Mouse (Mus musculus) heart, embryonic 15.5 days (tissue): Measurements from ENCODE around the gene Zg16. TPM values are rescaled to one million over a fixed set of nuclear protein-coding genes. Genes with fewer than 3 reads are reported as not detected.
A peak's percentile ranks its signal among the peaks of the same experiment; 100 is the strongest.
"Not testable (repeated sequence)": the region's sequence is repeated elsewhere in the genome, so short reads cannot be mapped to it uniquely, and the experiment has no call there.

Experiments
- ATAC-seq: fragments of 200-750 bp; cut with Nextera tagmentation; replicated peaks from 2 replicates; pipeline ENCODE4 v1.8.0; 2017; ENCODE audit warnings: low read depth, moderate TSS enrichment; ENCODE audit not compliant: insufficient number of reproducible peaks, insufficient read depth, low FRiP score
- H3K27ac ChIP-seq: fragments of 300-500 bp; sonication (generic); 2 replicates; pipeline ENCODE4 v1.5.1; 2015; ENCODE audit warnings: mild to moderate bottlenecking, inconsistent platforms
- H3K27me3 ChIP-seq: fragments of 300-500 bp; sonication (generic); 2 replicates; pipeline ENCODE4 v1.6.1; 2015; ENCODE audit warnings: inconsistent platforms
- H3K36me3 ChIP-seq: fragments of 300-500 bp; sonication (generic); 2 replicates; pipeline ENCODE4 v1.6.1; 2015; ENCODE audit warnings: mild to moderate bottlenecking, inconsistent platforms
- H3K4me1 ChIP-seq: fragments of 300-500 bp; sonication (generic); replicated peaks from 2 replicates; pipeline ENCODE4 v1.6.1; 2015; ENCODE audit warnings: inconsistent platforms
- H3K4me2 ChIP-seq: fragments of 300-500 bp; sonication (generic); 2 replicates; pipeline ENCODE4 v1.6.1; 2015; ENCODE audit warnings: inconsistent platforms, mild to moderate bottlenecking, moderate library complexity
- H3K4me3 ChIP-seq: fragments of 300-500 bp; sonication (generic); 2 replicates; pipeline ENCODE4 v1.5.1; 2015; ENCODE audit warnings: mild to moderate bottlenecking, inconsistent platforms
- H3K9ac ChIP-seq: fragments of 300-500 bp; sonication (generic); 2 replicates; pipeline ENCODE4 v1.6.1; 2015; ENCODE audit warnings: mild to moderate bottlenecking, inconsistent platforms
- H3K9me3 ChIP-seq: fragments of 300-500 bp; sonication (generic); replicated peaks from 2 replicates; pipeline ENCODE4 v1.6.1; 2016; ENCODE audit warnings: inconsistent platforms
- WGBS: fragments of 180-500 bp; shearing (Covaris S2); methylation state at CpG from one replicate; pipeline ENCODE4 v1.1.7; 2015; ENCODE audit warnings: mixed read lengths; 5-methylcytosine and 5-hydroxymethylcytosine counted together
- polyA plus RNA-seq: library from polyadenylated mRNA; unstranded; fragments of >200 nt; fragmentation: Nextera tagmentation; extraction: Ambion mirVana; gene quantifications from 2 replicates; pipeline ENCODE4 v1.2.1, GENCODE M21; 2015

Zg16 gene
- polyA plus RNA-seq: not detected in 2 replicates

- H3K9ac ChIP-seq, H3K27ac ChIP-seq, H3K4me1 ChIP-seq, H3K4me2 ChIP-seq, H3K27me3 ChIP-seq, H3K4me3 ChIP-seq, H3K9me3 ChIP-seq, H3K36me3 ChIP-seq, ATAC-seq: not testable (repeated sequence)
- WGBS: 60% methylated on average over 6 of the region's 6 CpGs
These were observed at the start of gene Zg16 for GRCm38 (mm10) chr7:127087278-127088010. Zg16 (minus strand) TSS chr7:127087328.

GRCm38 (mm10) chr7:127136181-127137071 lies 49.3 kb upstream of the Zg16 start:
- no peak overlapping the region for H3K9ac ChIP-seq
- peaks cover 5% of the 10 kb centered on the region; the same call in 1 of the 2 replicates for H3K4me1 ChIP-seq
- H3K27me3 ChIP-seq: 0 out of 2 replicates have a peak, but pooled peaks cover 3% of the 10 kb centered on the region
- H3K27ac ChIP-seq: no peak overlapping the region
- no peak overlapping the region for H3K4me2 ChIP-seq
- ATAC-seq: no peak
- 81% methylated on average over 22 of the region's 22 CpGs for WGBS
- H3K9me3 ChIP-seq: no peaks in the 10 kb centered on the region
- H3K36me3 ChIP-seq: no peaks in the 10 kb centered on the region
- no peak overlapping the region; the same call in 1 of the 2 replicates for H3K4me3 ChIP-seq

- no peak for ATAC-seq
These were observed 47.8 kb upstream of the Zg16 start for GRCm38 (mm10) chr7:127134821-127135447.

DNA sequence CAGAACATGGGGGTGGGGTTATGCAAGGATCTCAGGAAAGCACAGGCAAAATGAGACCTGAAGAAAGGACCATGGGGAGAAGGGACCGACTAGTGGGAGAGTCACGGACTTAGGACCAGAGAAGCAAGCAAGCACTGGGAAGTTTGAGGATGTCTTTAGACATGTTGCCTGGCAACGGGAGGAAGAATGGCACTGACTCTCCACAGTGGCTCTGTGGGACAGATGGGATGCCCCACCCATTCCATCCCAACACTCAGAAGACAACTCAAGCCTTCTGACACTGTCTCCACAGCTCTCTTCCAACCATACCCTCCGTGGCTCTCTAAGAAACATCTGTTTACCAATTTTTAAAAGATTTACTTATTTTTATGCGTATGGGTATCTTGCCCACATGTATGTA lies 46.0 kb upstream of the Zg16 start:
- H3K27me3 ChIP-seq: 0 out of 2 replicates have a peak, but pooled peaks cover 3% of the 10 kb centered on the region
- no peaks in the 10 kb centered on the region for H3K9me3 ChIP-seq
- H3K9ac ChIP-seq: no peak overlapping the region
- no peak overlapping the region for H3K4me3 ChIP-seq
- ATAC-seq: no peak
- H3K4me2 ChIP-seq: no peak overlapping the region
- no peaks in the 10 kb centered on the region for H3K36me3 ChIP-seq
- no peak overlapping the region for H3K27ac ChIP-seq
- WGBS: 64% methylated on average over 5 of the region's 5 CpGs
- H3K4me1 ChIP-seq: peaks cover 5% of the 10 kb centered on the region; the same call in 1 of the 2 replicates

More at GRCm38 (mm10) chr7:127134821-127135447, 47.8 kb upstream of the Zg16 start:
- no peak overlapping the region for H3K27ac ChIP-seq
- H3K4me1 ChIP-seq: peaks cover 5% of the 10 kb centered on the region; the same call in 1 of the 2 replicates
- 0 out of 2 replicates have a peak, but pooled peaks cover 3% of the 10 kb centered on the region for H3K27me3 ChIP-seq
- H3K9me3 ChIP-seq: no peaks in the 10 kb centered on the region
- no peaks in the 10 kb centered on the region for H3K36me3 ChIP-seq
- no peak overlapping the region for H3K4me3 ChIP-seq
- WGBS: 78% methylated on average over 11 of the region's 11 CpGs
- no peak overlapping the region for H3K9ac ChIP-seq
- H3K4me2 ChIP-seq: no peak overlapping the region

DNA sequence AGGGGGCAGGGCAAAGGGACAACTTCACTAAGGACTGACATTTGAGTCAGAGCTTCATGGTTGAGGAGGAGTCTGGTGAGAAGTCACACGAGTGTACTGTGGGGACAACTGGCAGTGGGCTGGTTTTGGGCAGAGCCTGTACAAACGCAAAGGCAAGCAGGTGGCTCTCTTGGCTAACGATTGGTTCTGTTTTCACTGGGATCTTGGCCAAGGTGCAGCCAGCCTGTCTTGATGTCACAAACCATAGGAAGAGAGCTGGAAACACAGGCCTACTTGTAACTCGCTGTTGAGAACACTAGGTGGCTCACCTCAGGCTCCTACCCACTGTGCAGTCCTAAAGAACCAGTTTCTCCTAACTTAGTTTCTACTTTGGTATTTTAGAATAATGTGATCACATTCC lies 42.5 kb upstream of the Zg16 start:
- WGBS: 13% methylated on average over 4 of the region's 4 CpGs

GRCm38 (mm10) chr7:127121911-127122270 lies 34.8 kb upstream of the Zg16 start, which contains the start of gene Qprt:
Qprt (minus strand) TSS chr7:127122226.
- H3K4me1 ChIP-seq: peaks cover 15% of the 10 kb centered on the region
- H3K27ac ChIP-seq: no peak within 1 kb of the TSS

More for the DNA sequence above, 42.5 kb upstream of the Zg16 start:
- Histone ChIP-seq H3K4me3 (no peak overlapping the region), H3K9me3 (no peaks in the 10 kb centered on the region), H3K27ac (no peak overlapping the region), H3K36me3 (no peaks in the 10 kb centered on the region), H3K27me3 (0 out of 2 replicates have a peak, but pooled peaks cover 1% of the 10 kb centered on the region), H3K9ac (no peak overlapping the region), H3K4me2 (no peak overlapping the region), H3K4me1 (no peaks in the 10 kb centered on the region)
- no peak for ATAC-seq

DNA sequence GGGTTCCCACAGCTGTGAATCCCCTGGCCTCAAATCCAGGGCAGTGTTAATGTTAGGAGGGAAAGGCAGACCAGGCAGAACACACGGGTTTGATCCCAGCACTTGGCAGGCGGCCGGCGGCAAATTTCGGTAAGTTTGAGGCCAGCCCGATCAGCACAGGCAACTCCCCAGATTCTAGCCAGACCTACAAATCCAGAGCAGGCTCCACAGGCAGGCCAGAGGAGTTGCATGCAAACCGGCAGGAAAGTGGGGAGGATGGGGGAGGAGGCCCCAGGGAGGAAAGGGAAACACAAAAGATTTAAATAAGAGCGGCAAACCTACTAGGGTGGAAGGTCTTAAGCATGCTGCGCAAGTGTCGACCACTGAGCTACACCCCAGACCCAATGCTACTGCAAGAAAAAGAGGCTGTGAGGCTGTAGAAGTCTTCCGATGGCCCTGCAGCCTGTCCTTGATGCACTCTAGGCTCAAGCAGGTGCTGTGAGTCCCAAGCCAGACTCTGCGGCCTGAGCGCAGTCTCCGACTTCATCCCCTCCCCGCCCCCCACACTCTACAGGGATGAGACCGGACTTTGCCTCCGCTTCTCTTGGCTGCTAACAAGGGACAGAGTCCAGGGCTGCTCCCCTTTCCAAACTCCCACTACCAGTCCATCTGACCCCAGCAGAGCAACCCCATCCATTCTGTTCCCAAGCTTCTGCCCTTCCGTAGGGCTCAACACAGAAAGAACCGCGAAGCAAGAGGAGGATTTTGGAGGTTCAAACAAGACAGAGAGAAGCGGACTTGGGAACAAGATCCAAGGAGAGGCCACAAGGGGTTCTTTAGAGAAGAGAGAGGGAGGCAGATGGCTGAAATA lies 34.2 kb upstream of the Zg16 start:
- Histone ChIP-seq H3K27ac (no peak overlapping the region), H3K4me3 (0 out of 2 replicates have a peak overlapping the region, but pooled peaks have one; percentile 4), H3K9me3 (no peaks in the 10 kb centered on the region; the same call in 1 of the 2 replicates), H3K36me3 (no peaks in the 10 kb centered on the region), H3K27me3 (peaks cover 7% of the 10 kb centered on the region; the same call in 1 of the 2 replicates), H3K4me2 (peak overlapping the region; percentile 23), H3K4me1 (peaks cover 15% of the 10 kb centered on the region), H3K9ac (peak overlapping the region; percentile 19; the same call in 1 of the 2 replicates)
- WGBS: 23% methylated on average over 21 of the region's 21 CpGs
- 0 out of 2 replicates have a peak, but pooled peaks have one; percentile 2 for ATAC-seq

More at GRCm38 (mm10) chr7:127121911-127122270, 34.8 kb upstream of the Zg16 start, which contains the start of gene Qprt:
- no peaks in the 10 kb centered on the region; the same call in 1 of the 2 replicates for H3K9me3 ChIP-seq
- H3K27me3 ChIP-seq: peaks cover 7% of the 10 kb centered on the region; the same call in 1 of the 2 replicates
- 0 out of 2 replicates have a peak, but pooled peaks have one; percentile 37 for ATAC-seq
- H3K36me3 ChIP-seq: no peaks in the 10 kb centered on the region
- H3K9ac ChIP-seq: peak within 1 kb of the TSS; percentile 19; the same call in 1 of the 2 replicates
- H3K4me2 ChIP-seq: peak within 1 kb of the TSS; percentile 23
- 0 out of 2 replicates have a peak within 1 kb of the TSS, but pooled peaks have one; percentile 4 for H3K4me3 ChIP-seq
- 14% methylated on average over 7 of the region's 7 CpGs for WGBS

- no peaks in the 10 kb centered on the region for H3K9me3 ChIP-seq
- H3K9ac ChIP-seq: no peak overlapping the region
- no peak for ATAC-seq
- H3K4me1 ChIP-seq: peaks cover 15% of the 10 kb centered on the region
- H3K36me3 ChIP-seq: no peaks in the 10 kb centered on the region
- H3K27me3 ChIP-seq: peaks cover 7% of the 10 kb centered on the region; the same call in 1 of the 2 replicates
- no peak overlapping the region for H3K27ac ChIP-seq
- no peak overlapping the region for H3K4me3 ChIP-seq
- WGBS: 63% methylated on average over 14 of the region's 14 CpGs
- no peak overlapping the region for H3K4me2 ChIP-seq
These were observed 31.7 kb upstream of the Zg16 start for GRCm38 (mm10) chr7:127118671-127119445.

GRCm38 (mm10) chr7:127117948-127118347 lies 30.8 kb upstream of the Zg16 start:
- no peak overlapping the region for H3K4me3 ChIP-seq
- peaks cover 5% of the 10 kb centered on the region; the same call in 1 of the 2 replicates for H3K27me3 ChIP-seq
- no peak for ATAC-seq
- H3K4me1 ChIP-seq: peaks cover 22% of the 10 kb centered on the region
- 34% methylated on average over 5 of the region's 5 CpGs for WGBS
- H3K27ac ChIP-seq: no peak overlapping the region
- H3K36me3 ChIP-seq: no peaks in the 10 kb centered on the region
- no peak overlapping the region for H3K4me2 ChIP-seq
- no peaks in the 10 kb centered on the region for H3K9me3 ChIP-seq
- no peak overlapping the region for H3K9ac ChIP-seq
